Mouse (Mus musculus) brain, embryonic 14.5 days (tissue): ENCODE data around the gene Ugt2a3.

Experiments
- CTCF ChIP-seq: fragments of 200-500 bp; IDR thresholded peaks from 2 replicates; pipeline ENCODE4 v1.5.1; 2012; ENCODE audit warnings: inconsistent platforms, mild to moderate bottlenecking, moderate library complexity, borderline replicate concordance; ENCODE audit not compliant: insufficient read depth, insufficient read length; ENCODE audit errors: extremely low read depth
- POLR2A ChIP-seq: fragments of 200-500 bp; IDR thresholded peaks from 2 replicates; pipeline ENCODE4 v1.6.1; 2012; ENCODE audit warnings: mild to moderate bottlenecking, inconsistent platforms, borderline replicate concordance; ENCODE audit not compliant: poor library complexity, insufficient read depth, insufficient read length, severe bottlenecking; ENCODE audit errors: extremely low read depth

DNA sequence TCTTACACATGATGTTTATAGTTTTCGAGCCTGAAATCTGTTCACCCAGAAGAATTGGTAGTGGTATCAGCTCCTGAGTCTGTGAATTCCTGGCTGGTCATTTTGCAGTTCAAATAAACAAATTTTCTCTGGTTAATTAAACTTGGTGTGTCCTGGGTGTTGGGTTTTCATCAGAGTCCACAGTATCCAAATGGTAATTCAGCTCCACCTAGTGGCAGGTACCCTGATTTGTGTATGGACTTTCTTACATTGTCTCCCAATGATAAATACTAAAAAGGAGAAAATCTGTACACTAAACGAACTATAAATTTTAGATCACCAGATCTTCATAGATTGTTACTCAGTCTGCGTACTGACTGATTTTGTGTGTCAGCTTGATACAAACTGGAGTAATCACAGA, 3.4 kb downstream of the Ugt2a3 start:
- TF ChIP-seq POLR2A (no peak), CTCF (peak; percentile 28; the same call in 1 of the 2 replicates)
